Mouse (Mus musculus) CH12.LX (cell line): ENCODE results near the gene Cbfb. TPM values are rescaled to one million over a fixed set of nuclear protein-coding genes. Genes with fewer than 3 reads are reported as not detected.

ENCODE experiments used
- DNase-seq: peaks from one replicate; pipeline ENCODE4 v3.0.0-alpha.2; 2013; ENCODE audit errors: extremely low read depth
- H3K27ac ChIP-seq: 2 replicates; pipeline ENCODE4 v1.5.1; 2012; ENCODE audit warnings: low read depth, mild to moderate bottlenecking, control low read depth, moderate library complexity; ENCODE audit not compliant: insufficient read depth
- H3K27me3 ChIP-seq: replicated peaks from 2 replicates; pipeline ENCODE3; 2012; ENCODE audit warnings: inconsistent platforms
- H3K36me3 ChIP-seq, 2 experiments: replicated peaks in 1 of 2; 2 replicates each; pipeline versions ENCODE3 to v1.6.1; 2012; ENCODE audit warnings: inconsistent platforms in 1 of 2, low read length in 1 of 2, mild to moderate bottlenecking in 1 of 2, mixed read lengths in 1 of 2, moderate library complexity in 1 of 2; ENCODE audit not compliant: control insufficient read depth in 1 of 2, insufficient read depth in 1 of 2
- H3K4me1 ChIP-seq, 2 experiments: 2 replicates each; pipeline ENCODE4 v1.6.1; 2012; ENCODE audit warnings: inconsistent platforms in 1 of 2, moderate library complexity in 1 of 2; ENCODE audit not compliant: insufficient read depth in 2 of 2, control insufficient read depth in 1 of 2
- H3K4me2 ChIP-seq: 2 replicates; pipeline ENCODE4 v1.6.1; 2012; ENCODE audit warnings: low read depth, mild to moderate bottlenecking, control low read depth; ENCODE audit not compliant: poor library complexity, insufficient read depth, severe bottlenecking
- H3K4me3 ChIP-seq, 3 experiments: fragments of 150-350 bp in 1 of 3; sonication (generic) in 1 of 3; replicated peaks in 1 of 3; 2 replicates each; pipeline versions ENCODE3 to v1.5.1; 2011 to 2012; ENCODE audit warnings: low read depth in 2 of 3, low read length in 2 of 3, mild to moderate bottlenecking in 2 of 3, moderate library complexity in 2 of 3, control low read depth in 1 of 3, improper control_type of control experiment in 1 of 3, inconsistent platforms in 1 of 3, mixed read lengths in 1 of 3; ENCODE audit not compliant: poor library complexity in 1 of 3
- H3K79me2 ChIP-seq: replicated peaks from 2 replicates; pipeline ENCODE4 v1.6.1; 2012; ENCODE audit warnings: mild to moderate bottlenecking, moderate library complexity; ENCODE audit not compliant: control insufficient read depth, poor library complexity, insufficient read depth, severe bottlenecking; ENCODE audit errors: extremely low read depth
- H3K9ac ChIP-seq: 2 replicates; pipeline ENCODE4 v1.6.1; 2012; ENCODE audit warnings: low read depth, mild to moderate bottlenecking, control low read depth, moderate library complexity; ENCODE audit not compliant: insufficient read depth
- H3K9me3 ChIP-seq: replicated peaks from 2 replicates; pipeline ENCODE3; 2012; ENCODE audit warnings: low read length, inconsistent platforms, mixed read lengths
- BHLHE40 ChIP-seq: IDR thresholded peaks from 2 replicates; pipeline ENCODE4 v1.6.1; 2011; ENCODE audit warnings: mild to moderate bottlenecking, low read depth, low read length, improper control_type of control experiment
- CHD1 ChIP-seq: IDR thresholded peaks from 2 replicates; pipeline ENCODE4 v1.6.1; 2012; ENCODE audit warnings: low read depth, low read length, improper control_type of control experiment, inconsistent platforms
- CHD2 ChIP-seq: IDR thresholded peaks from 2 replicates; pipeline ENCODE4 v1.6.1; 2011; ENCODE audit warnings: low read length, improper control_type of control experiment
- CTCF ChIP-seq, 2 experiments: IDR thresholded peaks in 1 of 2; conservative IDR thresholded peaks in 1 of 2; 2 replicates each; pipeline ENCODE4 v1.5.1; 2011 to 2012; ENCODE audit warnings: low read depth in 2 of 2, low read length in 2 of 2, improper control_type of control experiment in 1 of 2, inconsistent platforms in 1 of 2, mild to moderate bottlenecking in 1 of 2, moderate library complexity in 1 of 2
- E2F4 ChIP-seq: IDR thresholded peaks from 2 replicates; pipeline ENCODE4 v1.6.1; 2011; ENCODE audit warnings: low read depth, low read length, improper control_type of control experiment; ENCODE audit not compliant: insufficient replicate concordance
- ELF1 ChIP-seq: IDR thresholded peaks from 2 replicates; pipeline ENCODE4 v1.6.1; 2014; ENCODE audit warnings: low read depth, mild to moderate bottlenecking, inconsistent platforms, low read length, improper control_type of control experiment
- GABPA ChIP-seq: IDR thresholded peaks from 2 replicates; pipeline ENCODE4 v1.6.1; 2012; ENCODE audit warnings: low read depth, low read length, improper control_type of control experiment, inconsistent platforms; ENCODE audit not compliant: insufficient replicate concordance
- HCFC1 ChIP-seq: IDR thresholded peaks from 2 replicates; pipeline ENCODE4 v1.6.1; 2012; ENCODE audit warnings: low read depth, mild to moderate bottlenecking, inconsistent platforms, low read length, improper control_type of control experiment
- KAT2A ChIP-seq: IDR thresholded peaks from 2 replicates; pipeline ENCODE4 v1.6.1; 2012; ENCODE audit warnings: low read length, improper control_type of control experiment, inconsistent platforms; ENCODE audit not compliant: insufficient replicate concordance
- MAFK ChIP-seq: IDR thresholded peaks from 2 replicates; pipeline ENCODE4 v1.6.1; 2011; ENCODE audit warnings: low read length, improper control_type of control experiment; ENCODE audit not compliant: insufficient replicate concordance
- MAX ChIP-seq: IDR thresholded peaks from 2 replicates; pipeline ENCODE4 v1.6.1; 2011; ENCODE audit warnings: low read length, improper control_type of control experiment
- MAZ ChIP-seq: IDR thresholded peaks from 2 replicates; pipeline ENCODE4 v1.6.1; 2012; ENCODE audit warnings: low read depth, mild to moderate bottlenecking, inconsistent platforms, low read length, improper control_type of control experiment, moderate library complexity
- MXI1 ChIP-seq: IDR thresholded peaks from 2 replicates; pipeline ENCODE4 v1.6.1; 2011; ENCODE audit warnings: mild to moderate bottlenecking, low read depth, low read length, improper control_type of control experiment
- MYC ChIP-seq: IDR thresholded peaks from 2 replicates; pipeline ENCODE4 v1.6.1; 2011; ENCODE audit warnings: low read depth, mild to moderate bottlenecking, improper control_type of control experiment, low read length
- NELFE ChIP-seq: IDR thresholded peaks from 2 replicates; pipeline ENCODE4 v1.6.1; 2011; ENCODE audit warnings: low read depth, low read length, improper control_type of control experiment
- PAX5 ChIP-seq: IDR thresholded peaks from 2 replicates; pipeline ENCODE4 v1.6.1; 2012; ENCODE audit warnings: low read length, inconsistent platforms, mixed read lengths
- POLR2A ChIP-seq: IDR thresholded peaks from 2 replicates; pipeline ENCODE4 v1.6.1; 2011; ENCODE audit warnings: low read depth, mild to moderate bottlenecking, improper control_type of control experiment, low read length
- RAD21 ChIP-seq: IDR thresholded peaks from 2 replicates; pipeline ENCODE4 v1.6.1; 2011; ENCODE audit warnings: low read depth, mild to moderate bottlenecking, low read length, improper control_type of control experiment, moderate library complexity
- RCOR1 ChIP-seq: conservative IDR thresholded peaks from 2 replicates; pipeline ENCODE4 v1.6.1; 2012; ENCODE audit warnings: low read depth, mild to moderate bottlenecking, inconsistent platforms, low read length, improper control_type of control experiment
- SIN3A ChIP-seq: IDR thresholded peaks from 2 replicates; pipeline ENCODE4 v1.6.1; 2012; ENCODE audit warnings: low read length, improper control_type of control experiment, inconsistent platforms
- SMC3 ChIP-seq: IDR thresholded peaks from 2 replicates; pipeline ENCODE4 v1.6.1; 2011; ENCODE audit warnings: low read depth, low read length, improper control_type of control experiment
- TBP ChIP-seq: conservative IDR thresholded peaks from 2 replicates; pipeline ENCODE4 v1.6.1; 2011; ENCODE audit warnings: low read depth, low read length, improper control_type of control experiment
- TCF12 ChIP-seq: IDR thresholded peaks from 2 replicates; pipeline ENCODE4 v1.6.1; 2014; ENCODE audit warnings: low read depth, mild to moderate bottlenecking, inconsistent platforms, low read length, improper control_type of control experiment
- USF1 ChIP-seq: IDR thresholded peaks from 2 replicates; pipeline ENCODE4 v1.6.1; 2014; ENCODE audit warnings: low read depth, mild to moderate bottlenecking, inconsistent platforms, low read length, improper control_type of control experiment
- USF2 ChIP-seq: conservative IDR thresholded peaks from 2 replicates; pipeline ENCODE4 v1.6.1; 2011; ENCODE audit warnings: low read depth, low read length, improper control_type of control experiment
- ZKSCAN1 ChIP-seq: IDR thresholded peaks from 2 replicates; pipeline ENCODE4 v1.6.1; 2012; ENCODE audit warnings: low read depth, inconsistent platforms, low read length, improper control_type of control experiment, borderline replicate concordance
- ZMIZ1 ChIP-seq: IDR thresholded peaks from 2 replicates; pipeline ENCODE4 v1.6.1; 2012; ENCODE audit warnings: low read depth, mild to moderate bottlenecking, inconsistent platforms, low read length, improper control_type of control experiment
- dilution Hi-C: fragments of 300-500 bp; cut with MboI; formaldehyde crosslinking; loops from 2 replicates; pipeline ENCODE4 v1.14.3; 2020; ENCODE audit warnings: low sequenced_read_pairs; ENCODE audit not compliant: extremely low pct_unique_long_range_greater_than_20kb, extremely low pct_ligation_motif_present
- in situ Hi-C: fragments of 300-500 bp; cut with MboI; formaldehyde crosslinking; loops from 3 replicates; pipeline ENCODE4 v1.14.3; 2019; ENCODE audit warnings: low sequenced_read_pairs, low pct_ligation_motif_present, low pct_unique_long_range_greater_than_20kb, mixed read lengths
- polyA plus RNA-seq: library from polyadenylated mRNA; unstranded; fragments of >175 nt; gene quantifications from 2 replicates; pipeline ENCODE4 v1.2.1, GENCODE M21; 2012; ENCODE audit warnings: low read depth; ENCODE audit not compliant: insufficient read length
- total RNA-seq, 2 experiments: library from RNA; depleted of rRNA; stranded (reverse); fragments of 300-350 nt in 1 of 2; fragments of >200 nt in 1 of 2; gene quantifications; 2 replicates each; pipeline ENCODE4 v1.2.3; 2012 to 2014

Cbfb gene
- total and polyA plus RNA-seq, 3 experiments, result 49.7 to 170 (median 97.7) TPM

- Histone ChIP-seq H3K9ac (peak within 1 kb of the TSS; percentile 22), H3K27me3 (no peaks in the 10 kb centered on the region), H3K36me3 (peaks cover 43 to 85% of the 10 kb centered on the region in 2 experiments), H3K4me1 (peaks cover 12 to 29% of the 10 kb centered on the region in 2 experiments), H3K4me3 (peak within 1 kb of the TSS; percentile 41 to 86 (median 53)), H3K27ac (peak within 1 kb of the TSS; percentile 18), H3K9me3 (no peaks in the 10 kb centered on the region), H3K4me2 (peak within 1 kb of the TSS; percentile 69), H3K79me2 (no peaks in the 10 kb centered on the region)
- in situ Hi-C loops (loop anchor here (5.0 kb wide), 1 partner anchor 37 kb away; no protein-coding TSS in a partner anchor), dilution Hi-C loops (no loop called here)
- peak; percentile 72 for TF ChIP-seq MXI1
- TF ChIP-seq ZKSCAN1, result no peak
- TF ChIP-seq E2F4, result no peak
- TF ChIP-seq GABPA, result no peak
- no peak for TF ChIP-seq MAFK
- no peak for TF ChIP-seq RAD21
- peak; percentile 68 for TF ChIP-seq USF2
- TF ChIP-seq KAT2A, result no peak
- TF ChIP-seq TCF12, result no peak
- no peak for TF ChIP-seq ELF1
- TF ChIP-seq CTCF (conservative IDR thresholded peaks at IDR 0.05 in 1 of 2, IDR thresholded peaks at IDR 0.05 in 1 of 2; ENCODE audit: low read depth in 2 of 2, low read length in 2 of 2), result no peak
- peak; percentile 4 for TF ChIP-seq MAZ
- TF ChIP-seq ZMIZ1, result no peak
- TF ChIP-seq BHLHE40, result peak; percentile 67
- peak; percentile 83 for TF ChIP-seq USF1
- TF ChIP-seq RCOR1, result no peak
- TF ChIP-seq SMC3, result no peak
- no peak for TF ChIP-seq POLR2A
- no peak for TF ChIP-seq SIN3A
- no peak for TF ChIP-seq CHD1
- DNase-seq, result no peak
Observed at GRCm38 (mm10) chr8:105254966-105255350, 84.5 kb downstream of the Cbfb start, which contains the start of gene B3gnt9. Gene B3gnt9 (minus strand): TSS chr8:105255153.

- no peak overlapping the region for H3K9ac ChIP-seq
- H3K4me1 ChIP-seq, result peaks cover 16 to 48% of the 10 kb centered on the region in 2 experiments
- no peak overlapping the region for H3K4me2 ChIP-seq
- H3K4me3 ChIP-seq, result no peak overlapping the region
- in situ Hi-C loops (loop anchor here (5.0 kb wide), 1 partner anchor 35 kb away; no protein-coding TSS in a partner anchor), dilution Hi-C loops (no loop called here)
- peaks cover 20 to 69% of the 10 kb centered on the region in 2 experiments for H3K36me3 ChIP-seq
- H3K27ac ChIP-seq, result no peak overlapping the region
- DNase-seq, result no peak
- no peaks in the 10 kb centered on the region for H3K27me3 ChIP-seq
- no peaks in the 10 kb centered on the region for H3K79me2 ChIP-seq
- TF ChIP-seq CHD2 (no peak), MAZ (no peak), KAT2A (no peak), USF1 (no peak), MYC (no peak), USF2 (no peak), TCF12 (no peak), ZMIZ1 (no peak), MAX (no peak), PAX5 (no peak), CTCF (conservative IDR thresholded peaks at IDR 0.05 in 1 of 2, IDR thresholded peaks at IDR 0.05 in 1 of 2; ENCODE audit: low read depth in 2 of 2, low read length in 2 of 2) (no peak), POLR2A (no peak), ELF1 (no peak), TBP (no peak), ZKSCAN1 (no peak), SIN3A (no peak), NELFE (no peak), HCFC1 (no peak)
- H3K9me3 ChIP-seq, result peaks cover 4% of the 10 kb centered on the region
Observed at GRCm38 (mm10) chr8:105257318-105258114, 87.0 kb downstream of the Cbfb start.
